Mouse (Mus musculus): ENCODE results near the gene Adap1. TPM values are rescaled to one million over a fixed set of nuclear protein-coding genes. Genes with fewer than 3 reads are reported as not detected.

The Adap1 gene
- polyA plus RNA-seq, 1 experiment from 2014 or later = 57.5 TPM

DNA sequence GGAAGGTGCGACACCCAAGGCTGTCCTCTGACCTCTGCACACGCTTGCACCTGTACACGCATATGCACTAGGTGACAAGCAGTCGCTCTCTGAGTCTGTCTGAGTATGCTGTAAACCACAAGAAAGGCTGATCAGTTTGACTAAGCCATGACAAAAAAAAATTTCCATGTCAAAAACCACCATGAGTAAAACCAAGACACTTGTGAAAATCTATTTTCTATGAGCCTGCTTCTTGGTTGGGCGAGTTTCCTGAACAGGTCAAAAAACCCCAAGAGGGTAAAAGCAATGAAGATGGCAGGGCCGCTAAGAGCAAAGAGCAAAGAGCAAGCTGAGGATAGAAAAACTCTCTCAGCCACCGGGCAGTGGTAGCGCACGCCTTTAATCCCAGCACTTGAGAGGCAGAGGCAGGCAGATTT lies 21.8 kb downstream of the Adap1 start:
- peaks cover 6% of the 10 kb centered on the region for H3K36me3 ChIP-seq (ENCODE audit: control insufficient read depth, insufficient read depth, low read length)
- no peaks in the 10 kb centered on the region for H3K27me3 ChIP-seq (replicated peaks; ENCODE audit: control insufficient read depth, insufficient read depth, low read length)
- H3K4me3 ChIP-seq (ENCODE audit: low read length) = no peak overlapping the region
- H3K4me2 ChIP-seq (ENCODE audit: low read length) = no peak overlapping the region
- WGBS = 89% methylated on average over 9 of the region's 9 CpGs
- H3K27ac ChIP-seq (ENCODE audit: low read depth, low read length) = no peak overlapping the region
- H3K9me3 ChIP-seq (ENCODE audit: control insufficient read depth, low read length) = no peaks in the 10 kb centered on the region
- no peaks in the 10 kb centered on the region for H3K4me1 ChIP-seq (ENCODE audit: control insufficient read depth, insufficient read depth, low read depth, low read length)
- ATAC-seq = no peak
- no peak overlapping the region for H3K9ac ChIP-seq (ENCODE audit: low read depth, low read length)

DNA sequence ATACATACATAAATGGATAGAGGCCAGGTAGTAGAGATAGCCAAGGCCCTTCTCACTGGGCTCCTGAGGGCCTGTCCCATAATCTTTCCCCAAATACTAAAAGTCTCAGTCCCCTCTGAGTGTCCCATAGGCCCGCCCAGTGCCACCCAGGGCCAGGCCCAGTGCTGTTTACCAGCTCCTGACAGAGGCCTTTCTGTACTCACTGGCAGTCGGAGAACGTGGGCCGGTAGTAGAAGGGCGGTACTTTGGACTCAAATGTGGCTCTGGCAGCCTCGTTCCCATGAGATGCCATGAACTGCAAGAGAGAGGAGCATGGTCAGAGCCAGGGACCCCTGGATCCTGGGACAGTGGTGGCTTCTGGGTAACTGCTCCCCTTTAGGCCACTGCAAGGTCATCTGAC lies 23.3 kb downstream of the Adap1 start:
- H3K4me1 ChIP-seq (ENCODE audit: control insufficient read depth, insufficient read depth, low read depth, low read length) = no peaks in the 10 kb centered on the region
- H3K4me3 ChIP-seq (ENCODE audit: low read length) = no peak overlapping the region
- WGBS = 91% methylated on average over 6 of the region's 6 CpGs
- ATAC-seq = no peak
- no peak overlapping the region for H3K4me2 ChIP-seq (ENCODE audit: low read length)
- no peaks in the 10 kb centered on the region for H3K27me3 ChIP-seq (replicated peaks; ENCODE audit: control insufficient read depth, insufficient read depth, low read length)
- H3K36me3 ChIP-seq (ENCODE audit: control insufficient read depth, insufficient read depth, low read length) = peaks cover 6% of the 10 kb centered on the region
- H3K9ac ChIP-seq (ENCODE audit: low read depth, low read length) = no peak overlapping the region
- no peaks in the 10 kb centered on the region for H3K9me3 ChIP-seq (ENCODE audit: control insufficient read depth, low read length)
- H3K27ac ChIP-seq (ENCODE audit: low read depth, low read length) = no peak overlapping the region

DNA sequence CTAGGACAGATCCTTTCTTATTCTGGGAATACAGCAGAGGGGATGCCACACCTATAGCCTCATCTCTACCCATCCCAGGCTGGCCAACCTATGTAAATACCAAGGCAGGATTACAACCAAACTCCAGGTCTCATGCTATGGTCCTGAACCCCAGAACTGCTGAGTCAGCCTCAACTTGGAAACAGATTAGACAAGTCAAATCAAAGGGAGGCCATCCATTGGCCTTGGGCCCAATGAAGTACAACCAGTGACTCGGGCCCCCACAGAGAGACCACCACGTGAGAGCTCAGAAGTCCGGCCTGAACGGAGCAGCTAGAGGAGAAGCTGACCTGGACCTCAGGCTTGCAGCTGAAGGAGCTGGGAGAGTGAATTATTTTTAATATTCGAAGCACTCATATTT lies 27.7 kb downstream of the Adap1 start:
- Histone ChIP-seq H3K9ac (ENCODE audit: low read depth, low read length) (no peak overlapping the region), H3K4me2 (ENCODE audit: low read length) (no peak overlapping the region), H3K27ac (ENCODE audit: low read depth, low read length) (no peak overlapping the region), H3K4me3 (ENCODE audit: low read length) (no peak overlapping the region), H3K27me3 (replicated peaks; ENCODE audit: control insufficient read depth, insufficient read depth, low read length) (no peaks in the 10 kb centered on the region), H3K4me1 (ENCODE audit: control insufficient read depth, insufficient read depth, low read depth, low read length) (no peaks in the 10 kb centered on the region), H3K36me3 (ENCODE audit: control insufficient read depth, insufficient read depth, low read length) (peaks cover 6% of the 10 kb centered on the region; the same call in 1 of the 2 replicates), H3K9me3 (ENCODE audit: control insufficient read depth, low read length) (no peaks in the 10 kb centered on the region)
- ATAC-seq = no peak
- WGBS = 79% methylated on average over 5 of the region's 5 CpGs

DNA sequence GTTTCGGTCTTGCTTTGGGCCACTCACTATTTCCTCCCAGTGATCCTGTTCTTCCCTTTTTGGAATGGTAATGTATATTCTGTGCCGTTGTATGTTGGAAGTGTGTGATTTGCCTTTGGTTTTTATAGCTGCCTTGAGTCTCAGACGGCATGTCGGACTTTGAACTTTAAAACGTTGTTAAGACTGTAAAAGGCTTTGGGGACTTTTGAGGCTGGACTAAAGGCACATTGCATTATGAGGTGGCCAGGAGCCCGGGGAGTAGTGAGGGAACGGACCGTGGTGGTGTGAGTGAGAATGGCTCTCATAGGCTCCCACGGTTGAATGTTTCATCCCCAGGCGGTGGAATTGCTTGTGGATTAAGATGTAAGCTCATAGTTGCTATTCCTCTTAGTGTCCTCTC lies 28.3 kb downstream of the Adap1 start:
- no peak overlapping the region for H3K4me3 ChIP-seq (ENCODE audit: low read length)
- no peak overlapping the region for H3K9ac ChIP-seq (ENCODE audit: low read depth, low read length)
- no peak overlapping the region for H3K4me2 ChIP-seq (ENCODE audit: low read length)
- H3K9me3 ChIP-seq (ENCODE audit: control insufficient read depth, low read length) = no peaks in the 10 kb centered on the region
- WGBS = 90% methylated on average over 10 of the region's 10 CpGs
- no peak overlapping the region for H3K27ac ChIP-seq (ENCODE audit: low read depth, low read length)
- H3K4me1 ChIP-seq (ENCODE audit: control insufficient read depth, insufficient read depth, low read depth, low read length) = no peaks in the 10 kb centered on the region
- H3K36me3 ChIP-seq (ENCODE audit: control insufficient read depth, insufficient read depth, low read length) = peaks cover 6% of the 10 kb centered on the region; the same call in 1 of the 2 replicates
- no peak for ATAC-seq
- no peaks in the 10 kb centered on the region for H3K27me3 ChIP-seq (replicated peaks; ENCODE audit: control insufficient read depth, insufficient read depth, low read length)

DNA sequence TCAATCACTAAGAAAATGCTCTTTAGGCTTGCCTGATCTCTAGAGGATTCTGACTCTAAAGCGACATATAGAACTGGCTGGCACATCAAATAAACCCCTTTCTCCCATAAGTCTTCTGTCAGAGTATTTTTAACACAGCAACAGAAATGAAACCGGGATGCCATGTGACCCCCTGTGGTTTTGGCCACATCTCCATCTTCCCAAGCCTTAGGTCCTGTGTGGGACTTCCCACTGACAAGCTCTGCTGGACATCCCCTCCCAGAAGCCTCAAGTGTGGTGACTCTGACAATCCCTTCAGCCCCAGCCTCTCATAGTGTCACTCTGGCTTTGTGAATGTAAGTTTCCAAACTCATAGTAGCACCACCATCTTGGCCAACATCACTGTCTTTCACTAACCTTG lies 31.3 kb downstream of the Adap1 start:
- H3K27me3 ChIP-seq (replicated peaks; ENCODE audit: control insufficient read depth, insufficient read depth, low read length) = no peaks in the 10 kb centered on the region
- no peak overlapping the region for H3K9ac ChIP-seq (ENCODE audit: low read depth, low read length)
- ATAC-seq = no peak
- H3K4me1 ChIP-seq (ENCODE audit: control insufficient read depth, insufficient read depth, low read depth, low read length) = no peaks in the 10 kb centered on the region
- H3K27ac ChIP-seq (ENCODE audit: low read depth, low read length) = no peak overlapping the region
- H3K4me2 ChIP-seq (ENCODE audit: low read length) = no peak overlapping the region
- H3K4me3 ChIP-seq (ENCODE audit: low read length) = no peak overlapping the region
- 84% methylated on average over 2 of the region's 2 CpGs for WGBS
- peaks cover 8% of the 10 kb centered on the region for H3K36me3 ChIP-seq (ENCODE audit: control insufficient read depth, insufficient read depth, low read length)
- no peaks in the 10 kb centered on the region for H3K9me3 ChIP-seq (ENCODE audit: control insufficient read depth, low read length)

DNA sequence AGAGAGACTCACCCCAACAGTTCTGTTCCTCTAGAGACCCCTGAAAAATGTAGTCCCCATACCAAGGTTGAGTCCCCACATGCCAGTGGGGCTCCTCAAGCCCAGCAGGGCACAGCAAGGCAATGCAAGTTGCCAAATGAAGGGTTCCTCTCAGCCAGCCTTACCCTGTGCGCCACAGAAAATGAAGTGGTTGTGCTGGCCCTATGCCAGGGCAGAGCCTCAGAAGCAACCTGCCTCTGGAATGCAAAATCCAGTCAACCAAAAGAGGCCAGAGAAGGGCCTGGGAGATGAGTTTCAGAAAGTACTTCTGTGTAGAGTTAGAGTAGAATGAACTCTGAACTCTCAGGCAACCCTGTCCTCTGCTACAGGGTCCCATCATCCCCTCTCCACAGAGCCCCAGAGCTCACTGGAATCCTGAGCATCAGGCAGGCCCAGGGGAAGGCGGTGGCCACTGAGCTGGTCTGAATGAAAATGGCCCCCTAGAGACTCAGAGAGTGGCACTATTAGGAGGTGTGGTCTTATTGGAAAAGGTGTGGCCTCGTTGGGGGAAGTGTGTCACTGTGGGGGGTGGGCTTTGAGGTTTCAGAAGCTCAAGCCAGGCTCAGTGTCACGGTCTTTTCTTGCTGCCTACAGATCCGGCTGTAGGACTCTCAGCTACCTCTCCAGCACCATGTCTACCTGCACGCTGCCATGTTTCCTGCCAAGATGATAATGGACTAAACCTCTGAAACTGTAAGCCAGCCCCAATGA lies 33.4 kb downstream of the Adap1 start:
- no peaks in the 10 kb centered on the region for H3K9me3 ChIP-seq (ENCODE audit: control insufficient read depth, low read length)
- peaks cover 8% of the 10 kb centered on the region for H3K36me3 ChIP-seq (ENCODE audit: control insufficient read depth, insufficient read depth, low read length)
- 67% methylated on average over 6 of the region's 6 CpGs for WGBS
- no peak overlapping the region for H3K4me3 ChIP-seq (ENCODE audit: low read length)
- no peak overlapping the region for H3K9ac ChIP-seq (ENCODE audit: low read depth, low read length)
- no peaks in the 10 kb centered on the region for H3K4me1 ChIP-seq (ENCODE audit: control insufficient read depth, insufficient read depth, low read depth, low read length)
- ATAC-seq = no peak
- H3K27ac ChIP-seq (ENCODE audit: low read depth, low read length) = no peak overlapping the region
- H3K4me2 ChIP-seq (ENCODE audit: low read length) = no peak overlapping the region
- no peaks in the 10 kb centered on the region for H3K27me3 ChIP-seq (replicated peaks; ENCODE audit: control insufficient read depth, insufficient read depth, low read length)

DNA sequence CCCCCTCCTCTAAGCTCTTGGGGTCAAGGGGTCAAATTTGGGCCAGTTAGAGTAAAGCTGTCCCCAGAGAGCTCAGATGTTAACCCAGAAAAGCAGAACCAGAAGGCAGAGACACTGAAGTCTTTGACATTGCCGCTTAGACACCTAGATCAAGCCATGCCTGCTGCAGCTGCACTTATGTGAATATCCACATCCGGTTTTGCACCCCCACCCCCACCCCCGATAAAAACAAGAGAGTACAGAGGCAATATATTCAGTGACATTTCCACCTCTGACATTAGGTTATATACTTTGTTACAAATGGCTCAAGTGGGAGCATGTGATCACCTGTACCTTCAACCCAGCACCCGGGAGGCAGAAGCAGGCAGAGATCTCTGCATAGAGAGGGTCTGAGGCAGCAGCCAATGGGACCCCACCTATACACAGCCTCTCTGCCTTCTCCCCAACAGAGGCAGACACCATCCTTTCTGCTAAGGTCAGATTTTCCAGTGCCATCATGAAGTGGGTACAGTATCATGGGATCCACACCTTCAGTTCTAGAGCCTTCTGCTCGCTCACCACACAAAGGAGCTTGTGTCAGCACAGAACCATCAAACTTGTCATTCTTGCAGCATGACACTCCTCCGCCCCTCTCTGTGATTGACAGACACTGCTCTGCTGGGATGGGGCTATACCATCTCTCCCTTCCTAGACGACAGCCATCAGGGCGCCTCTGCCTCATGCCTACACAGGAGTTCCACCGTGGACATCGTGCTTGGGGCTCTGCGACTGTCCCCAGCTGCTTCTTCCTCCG lies 34.8 kb downstream of the Adap1 start:
- 87% methylated on average over 12 of the region's 12 CpGs for WGBS
- H3K4me2 ChIP-seq (ENCODE audit: low read length) = no peak overlapping the region

DNA sequence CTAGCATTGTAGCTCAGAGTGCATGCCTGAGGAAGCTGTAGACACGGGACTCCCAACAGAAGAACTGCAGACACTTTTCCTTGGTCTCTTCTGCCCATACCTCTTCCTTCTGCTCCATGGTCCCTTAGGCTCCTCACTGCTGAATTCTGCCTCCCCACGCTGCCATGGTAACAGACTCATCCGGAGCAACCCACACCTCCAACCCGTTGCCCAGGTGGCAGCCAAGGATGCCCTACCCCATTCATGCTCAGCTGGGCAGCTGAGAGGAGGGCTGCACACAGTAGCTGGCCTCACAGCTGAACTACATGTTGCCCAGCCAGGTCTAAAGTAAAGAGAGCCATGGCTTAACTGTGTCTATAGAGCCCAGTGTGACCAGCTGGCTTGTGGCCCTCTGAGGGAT lies 36.8 kb downstream of the Adap1 start:
- H3K9me3 ChIP-seq (ENCODE audit: control insufficient read depth, low read length) = no peaks in the 10 kb centered on the region
- WGBS = 79% methylated on average over 4 of the region's 4 CpGs
- no peak for ATAC-seq

More for the DNA sequence above, 34.8 kb downstream of the Adap1 start:
- Histone ChIP-seq H3K27ac (ENCODE audit: low read depth, low read length) (no peak overlapping the region), H3K27me3 (replicated peaks; ENCODE audit: control insufficient read depth, insufficient read depth, low read length) (no peaks in the 10 kb centered on the region), H3K9me3 (ENCODE audit: control insufficient read depth, low read length) (no peaks in the 10 kb centered on the region), H3K9ac (ENCODE audit: low read depth, low read length) (no peak overlapping the region), H3K4me1 (ENCODE audit: control insufficient read depth, insufficient read depth, low read depth, low read length) (no peaks in the 10 kb centered on the region), H3K36me3 (ENCODE audit: control insufficient read depth, insufficient read depth, low read length) (peaks cover 6% of the 10 kb centered on the region), H3K4me3 (ENCODE audit: low read length) (no peak overlapping the region)
- ATAC-seq = no peak

DNA sequence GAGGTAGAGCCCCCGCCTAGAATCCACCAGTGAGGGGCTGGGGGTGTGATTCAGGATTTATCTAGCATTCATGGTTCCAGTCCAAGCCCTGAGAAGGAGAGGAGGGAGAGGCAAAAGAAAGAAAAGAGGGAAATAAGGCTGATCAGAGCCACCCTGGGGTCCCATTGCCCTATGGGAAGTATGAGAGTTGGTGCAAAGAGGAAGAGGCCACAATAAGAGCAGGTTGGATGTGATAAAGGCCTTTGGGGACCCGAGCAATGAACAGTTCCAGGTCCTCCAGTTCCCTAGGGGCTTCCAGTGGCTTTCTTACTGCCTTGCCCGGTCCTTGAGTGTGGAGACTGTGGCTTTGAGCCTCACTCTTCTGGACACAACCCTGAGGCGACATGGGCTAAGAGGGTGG lies 37.6 kb downstream of the Adap1 start:
- H3K4me2 ChIP-seq (ENCODE audit: low read length) = no peak overlapping the region
- H3K27me3 ChIP-seq (replicated peaks; ENCODE audit: control insufficient read depth, insufficient read depth, low read length) = no peaks in the 10 kb centered on the region
- no peaks in the 10 kb centered on the region for H3K9me3 ChIP-seq (ENCODE audit: control insufficient read depth, low read length)
- H3K36me3 ChIP-seq (ENCODE audit: control insufficient read depth, insufficient read depth, low read length) = peaks cover 2% of the 10 kb centered on the region
- no peak overlapping the region for H3K27ac ChIP-seq (ENCODE audit: low read depth, low read length)
- WGBS = 90% methylated on average over 4 of the region's 4 CpGs
- H3K4me1 ChIP-seq (ENCODE audit: control insufficient read depth, insufficient read depth, low read depth, low read length) = no peaks in the 10 kb centered on the region
- ATAC-seq = no peak
- no peak overlapping the region for H3K9ac ChIP-seq (ENCODE audit: low read depth, low read length)
- no peak overlapping the region for H3K4me3 ChIP-seq (ENCODE audit: low read length)

More for the DNA sequence above, 36.8 kb downstream of the Adap1 start:
- no peak overlapping the region for H3K9ac ChIP-seq (ENCODE audit: low read depth, low read length)
- H3K27ac ChIP-seq (ENCODE audit: low read depth, low read length) = no peak overlapping the region
- no peak overlapping the region for H3K4me2 ChIP-seq (ENCODE audit: low read length)
- H3K27me3 ChIP-seq (replicated peaks; ENCODE audit: control insufficient read depth, insufficient read depth, low read length) = no peaks in the 10 kb centered on the region
- no peaks in the 10 kb centered on the region for H3K4me1 ChIP-seq (ENCODE audit: control insufficient read depth, insufficient read depth, low read depth, low read length)
- no peak overlapping the region for H3K4me3 ChIP-seq (ENCODE audit: low read length)
- H3K36me3 ChIP-seq (ENCODE audit: control insufficient read depth, insufficient read depth, low read length) = peaks cover 6% of the 10 kb centered on the region
